Mouse (Mus musculus) liver, adult 2 months (tissue): ENCODE measurements around the gene Spag4. TPM values are rescaled to one million over a fixed set of nuclear protein-coding genes. Genes with fewer than 3 reads are reported as not detected.
"Not testable (repeated sequence)": the region's sequence is repeated elsewhere in the genome, so short reads cannot be mapped to it uniquely, and the experiment has no call there.

ENCODE experiments used
- DNase-seq: peaks from one replicate; pipeline ENCODE4 v3.0.0-alpha.2; 2011; ENCODE audit warnings: low read depth, low spot score; ENCODE audit errors: extremely low read depth
- H3K27ac ChIP-seq: fragments of 200-500 bp; replicated peaks from 2 replicates; pipeline ENCODE4 v1.5.1; 2012; ENCODE audit warnings: low read depth, mild to moderate bottlenecking, control low read depth, inconsistent platforms, low read length; ENCODE audit not compliant: insufficient read depth
- H3K27me3 ChIP-seq: fragments of 200-500 bp; 2 replicates; pipeline ENCODE4 v1.6.1; 2012; ENCODE audit warnings: mild to moderate bottlenecking, moderate library complexity, low read length, inconsistent platforms; ENCODE audit not compliant: control insufficient read depth, insufficient read depth
- H3K36me3 ChIP-seq: fragments of 200-500 bp; 2 replicates; pipeline ENCODE4 v1.6.1; 2012; ENCODE audit warnings: low read length, inconsistent platforms; ENCODE audit not compliant: control insufficient read depth, insufficient read depth
- H3K4me1 ChIP-seq: fragments of 200-500 bp; 2 replicates; pipeline ENCODE4 v1.6.1; 2011; ENCODE audit warnings: low read length; ENCODE audit not compliant: control insufficient read depth, insufficient read depth
- H3K4me3 ChIP-seq: fragments of 200-500 bp; 2 replicates; pipeline ENCODE4 v1.5.1; 2011; ENCODE audit warnings: low read depth, mild to moderate bottlenecking, control low read depth, low read length, moderate library complexity; ENCODE audit not compliant: insufficient read depth
- H3K79me2 ChIP-seq: fragments of 200-500 bp; 2 replicates; pipeline ENCODE4 v1.6.1; 2012; ENCODE audit warnings: inconsistent platforms, mild to moderate bottlenecking, low read length, moderate library complexity; ENCODE audit not compliant: control insufficient read depth, insufficient read depth
- H3K9ac ChIP-seq: fragments of 200-500 bp; 2 replicates; pipeline ENCODE4 v1.6.1; 2012; ENCODE audit warnings: low read depth, mild to moderate bottlenecking, control low read depth, inconsistent platforms, low read length
- CTCF ChIP-seq: fragments of 200-500 bp; IDR thresholded peaks from 2 replicates; pipeline ENCODE4 v1.5.1; 2011; ENCODE audit warnings: low read depth, low read length, control low read depth
- POLR2A ChIP-seq: fragments of 200-500 bp; IDR thresholded peaks from 2 replicates; pipeline ENCODE4 v1.6.1; 2011; ENCODE audit warnings: low read length, control low read depth; ENCODE audit not compliant: insufficient read depth; ENCODE audit errors: extremely low read depth
- whole genome bisulfite sequencing: fragments of 180-500 bp; shearing (Covaris S2); methylation state at CpG from one replicate; pipeline ENCODE4 v1.1.7; 2018; 5-methylcytosine and 5-hydroxymethylcytosine counted together
- polyA plus RNA-seq: library from polyadenylated mRNA; depleted of rRNA; stranded (reverse); fragments of >200 nt; gene quantifications from 2 replicates; pipeline ENCODE4 v1.2.3, GENCODE M21; 2012; rRNA removed
- total RNA-seq: library from RNA; depleted of rRNA; stranded (reverse); fragments of >200 nt; gene quantifications from 2 replicates; pipeline ENCODE4 v1.2.3, GENCODE M21; 2014; rRNA removed

Spag4 gene
- total and polyA plus RNA-seq, 2 experiments: 1.6 to 4.8 TPM

GRCm38 (mm10) chr2:156110627-156111357, 45.8 kb downstream of the Spag4 start:
- H3K36me3 ChIP-seq: no peaks in the 10 kb centered on the region
- H3K4me1 ChIP-seq: peaks cover 8% of the 10 kb centered on the region
- no peaks in the 10 kb centered on the region for H3K27me3 ChIP-seq
- peak overlapping the region; percentile 99 for H3K9ac ChIP-seq
- peak overlapping the region; percentile 98 for H3K27ac ChIP-seq
- whole genome bisulfite sequencing: 2% methylated on average over 16 of the region's 16 CpGs
- DNase-seq: peak; percentile 44
- TF ChIP-seq CTCF (no peak), POLR2A (no peak)
- H3K4me3 ChIP-seq: peak overlapping the region; percentile 99
- H3K79me2 ChIP-seq: peaks cover 27% of the 10 kb centered on the region; the same call in 1 of the 2 replicates

GRCm38 (mm10) chr2:156111358-156112079, 46.5 kb downstream of the Spag4 start, which contains the start of the genes Cpne1 and Rbm12:
Gene Cpne1, minus strand, starts transcription at chr2:156111965.
Gene Rbm12, minus strand, starts transcription at chr2:156111978.
- H3K4me1 ChIP-seq: peaks cover 8% of the 10 kb centered on the region
- H3K27ac ChIP-seq: peak within 1 kb of the TSS; percentile 98
- H3K9ac ChIP-seq: peak within 1 kb of the TSS; percentile 99
- H3K27me3 ChIP-seq: no peaks in the 10 kb centered on the region
- DNase-seq: peak; percentile 71
- no peaks in the 10 kb centered on the region for H3K36me3 ChIP-seq
- TF ChIP-seq POLR2A: peak; percentile 59
- TF ChIP-seq CTCF: no peak
- H3K4me3 ChIP-seq: peak within 1 kb of the TSS; percentile 99
- peaks cover 22% of the 10 kb centered on the region; the same call in 1 of the 2 replicates for H3K79me2 ChIP-seq
- 1% methylated on average over 74 of the region's 74 CpGs for WGBS

GRCm38 (mm10) chr2:156112080-156112423, 47.1 kb downstream of the Spag4 start:
- Histone ChIP-seq H3K27ac (peak overlapping the region; percentile 45; the same call in 1 of the 2 replicates), H3K4me3 (peak overlapping the region; percentile 99), H3K79me2 (peaks cover 19% of the 10 kb centered on the region; the same call in 1 of the 2 replicates), H3K9ac (peak overlapping the region; percentile 99; the same call in 1 of the 2 replicates)
- H3K27me3 ChIP-seq, H3K4me1 ChIP-seq, H3K36me3 ChIP-seq, DNase-seq: not testable (repeated sequence)
- WGBS: 20% methylated on average over 5 of the region's 5 CpGs

GRCm38 (mm10) chr2:156119566-156119965, 54.6 kb downstream of the Spag4 start:
- Histone ChIP-seq H3K27me3 (no peaks in the 10 kb centered on the region), H3K36me3 (peaks cover 7% of the 10 kb centered on the region), H3K4me1 (no peaks in the 10 kb centered on the region), H3K27ac (no peak overlapping the region), H3K4me3 (no peak overlapping the region), H3K79me2 (no peaks in the 10 kb centered on the region), H3K9ac (no peak overlapping the region)
- DNase-seq: no peak
- TF ChIP-seq POLR2A (no peak), CTCF (no peak)

Other genes with a start within 250 kb of the Spag4 start
- 5.0 and 5.5 TPM in 2 replicates for gene BC029722, start 245.7 kb upstream of the Spag4 start, total RNA-seq
- 23.7 and 26.9 TPM in 2 replicates for gene BC029722, start 245.7 kb upstream of the Spag4 start, polyA plus RNA-seq
- gene Eif6, start 238.2 kb upstream of the Spag4 start, total RNA-seq: 41.0 and 49.0 TPM in 2 replicates
- gene Eif6, start 238.2 kb upstream of the Spag4 start, polyA plus RNA-seq: 80.2 and 84.4 TPM in 2 replicates
- not detected in 2 replicates for gene Fam83c, start 230.3 kb upstream of the Spag4 start, total RNA-seq
- not detected in 2 replicates for gene Fam83c, start 230.3 kb upstream of the Spag4 start, polyA plus RNA-seq
- 61.3 and 65.9 TPM in 2 replicates for gene Uqcc1, start 134.9 kb upstream of the Spag4 start, total RNA-seq
- gene Uqcc1, start 134.9 kb upstream of the Spag4 start, polyA plus RNA-seq: 31.2 and 34.4 TPM in 2 replicates
- not detected in 2 replicates for gene Gm15557, start 124.4 kb upstream of the Spag4 start, total RNA-seq
- not detected in 2 replicates for gene Gm15557, start 124.4 kb upstream of the Spag4 start, polyA plus RNA-seq
- gene Gdf5, start 119.8 kb upstream of the Spag4 start, total RNA-seq: not detected in 2 replicates
- not detected in 2 replicates for gene Gdf5, start 119.8 kb upstream of the Spag4 start, polyA plus RNA-seq
- 2.3 and 3.3 TPM in 2 replicates for gene Cep250, start 108.7 kb upstream of the Spag4 start, total RNA-seq
- 1.7 and 2.5 TPM in 2 replicates for gene Cep250, start 108.7 kb upstream of the Spag4 start, polyA plus RNA-seq
- gene 6430550D23Rik, start 57.2 kb upstream of the Spag4 start, total RNA-seq: 2.5 and 3.9 TPM in 2 replicates
- gene 6430550D23Rik, start 57.2 kb upstream of the Spag4 start, polyA plus RNA-seq: 2.2 and 3.5 TPM in 2 replicates
- 59.2 and 71.9 TPM in 2 replicates for gene Ergic3, start 57.1 kb upstream of the Spag4 start, total RNA-seq
- gene Ergic3, start 57.1 kb upstream of the Spag4 start, polyA plus RNA-seq: 168 and 185 TPM in 2 replicates
- gene Fer1l4, start 12.2 kb upstream of the Spag4 start, total RNA-seq: not detected in 2 replicates
- gene Fer1l4, start 12.2 kb upstream of the Spag4 start, polyA plus RNA-seq: 0.06 TPM in 1 of 2 replicates, not detected in the other
- gene Cpne1, start 46.8 kb downstream of the Spag4 start, total RNA-seq: 18.3 and 21.9 TPM in 2 replicates
- 30.9 and 32.3 TPM in 2 replicates for gene Cpne1, start 46.8 kb downstream of the Spag4 start, polyA plus RNA-seq
- gene Rbm12, start 46.8 kb downstream of the Spag4 start, total RNA-seq: 3.9 and 5.1 TPM in 2 replicates
- 4.0 and 4.2 TPM in 2 replicates for gene Rbm12, start 46.8 kb downstream of the Spag4 start, polyA plus RNA-seq
- gene Gm28036, start 61.9 kb downstream of the Spag4 start, total RNA-seq: 1.6 and 1.9 TPM in 2 replicates
- gene Gm28036, start 61.9 kb downstream of the Spag4 start, polyA plus RNA-seq: 0.70 and 1.1 TPM in 2 replicates
- gene Romo1, start 78.9 kb downstream of the Spag4 start, total RNA-seq: 139 and 152 TPM in 2 replicates
- gene Romo1, start 78.9 kb downstream of the Spag4 start, polyA plus RNA-seq: 247 and 252 TPM in 2 replicates
- gene Nfs1, start 79.0 kb downstream of the Spag4 start, total RNA-seq: 71.1 and 75.1 TPM in 2 replicates
- 67.4 and 71.5 TPM in 2 replicates for gene Nfs1, start 79.0 kb downstream of the Spag4 start, polyA plus RNA-seq
- 188 and 219 TPM in 2 replicates for gene Rbm39, start 115.1 kb downstream of the Spag4 start, total RNA-seq
- 19.9 and 22.7 TPM in 2 replicates for gene Rbm39, start 115.1 kb downstream of the Spag4 start, polyA plus RNA-seq
- 5.6 and 6.2 TPM in 2 replicates for gene Phf20, start 131.3 kb downstream of the Spag4 start, total RNA-seq
- gene Phf20, start 131.3 kb downstream of the Spag4 start, polyA plus RNA-seq: 2.9 and 3.1 TPM in 2 replicates
- 0.67 and 1.0 TPM in 2 replicates for gene Cnbd2, start 247.1 kb downstream of the Spag4 start, total RNA-seq
- gene Cnbd2, start 247.1 kb downstream of the Spag4 start, polyA plus RNA-seq: 0.40 and 0.62 TPM in 2 replicates
- 31.1 and 34.3 TPM in 2 replicates for gene Scand1, start 247.5 kb downstream of the Spag4 start, total RNA-seq
- 65.9 and 81.5 TPM in 2 replicates for gene Scand1, start 247.5 kb downstream of the Spag4 start, polyA plus RNA-seq